Mouse (Mus musculus): Measurements from ENCODE around the gene Nit2.
"Not testable (repeated sequence)": the region's sequence is repeated elsewhere in the genome, so short reads cannot be mapped to it uniquely, and the experiment has no call there.

The Nit2 gene

DNA sequence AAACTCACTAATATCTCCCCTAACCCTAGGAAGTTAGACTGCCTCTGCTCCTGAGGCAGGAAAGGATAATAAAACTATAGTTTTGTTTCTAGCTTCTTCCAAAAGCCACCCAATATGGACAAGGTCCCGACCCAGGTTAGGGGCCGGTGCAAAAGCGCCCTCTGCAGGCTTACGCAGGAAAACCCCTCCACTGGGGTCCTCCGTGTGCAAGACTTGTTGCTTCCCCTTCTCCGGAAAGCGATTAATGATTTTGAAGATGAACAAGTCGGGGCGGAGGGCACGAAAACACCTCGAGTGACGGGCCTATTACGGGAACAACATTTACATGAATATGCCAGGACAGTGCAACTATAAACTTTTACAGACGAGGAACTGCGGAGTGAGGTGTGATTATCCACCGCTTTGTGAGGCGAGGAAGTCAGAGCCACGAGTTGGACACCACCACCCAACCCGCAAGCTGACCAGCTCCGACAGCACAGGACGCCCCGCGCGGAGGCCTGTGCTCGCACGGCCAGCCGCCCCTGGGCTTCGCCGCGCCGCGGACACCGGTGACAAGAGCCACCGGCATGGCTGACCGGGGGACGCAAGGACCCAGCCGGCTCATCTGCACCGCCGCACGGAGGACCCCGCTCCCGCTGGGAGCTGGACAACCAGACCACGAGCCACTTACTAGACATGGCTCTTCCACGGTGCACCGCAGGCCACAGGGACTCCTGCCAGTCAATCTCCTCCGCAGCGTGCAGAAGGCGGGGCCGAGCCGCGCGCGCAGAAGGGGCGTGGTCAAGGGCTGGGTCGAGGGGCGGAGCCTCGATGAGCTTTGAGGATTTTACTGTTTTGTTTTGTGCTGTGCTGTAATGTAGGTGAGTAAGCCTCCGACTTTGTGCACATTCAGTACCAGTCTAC, at the start of gene Nit2:
Gene Nit2, minus strand, starts transcription at position 731 of the 903 bp plus-strand sequence.
- in situ Hi-C loops (cut with MboI; ENCODE audit: low sequenced_read_pairs) = no loop called here

DNA sequence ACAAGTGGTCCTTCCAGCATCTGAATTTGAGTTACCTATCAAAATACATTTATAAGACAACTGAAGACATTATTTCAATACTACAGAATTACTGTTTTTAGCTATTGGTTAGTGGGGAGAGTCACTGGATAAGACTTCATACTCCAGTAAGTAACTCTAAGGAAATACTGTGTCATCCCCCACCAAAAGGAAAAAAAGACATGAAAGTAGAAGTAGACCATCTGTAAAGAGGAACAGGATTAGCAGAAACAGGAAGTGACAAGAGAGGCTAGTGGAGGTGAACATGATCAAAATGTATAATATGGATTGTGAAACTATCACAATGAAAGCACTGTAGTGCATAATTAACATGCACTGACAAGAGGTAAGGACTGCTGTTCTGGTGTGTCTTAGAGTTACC, 48.8 kb upstream of the Nit2 start:
- in situ Hi-C loops (cut with MboI; ENCODE audit: low sequenced_read_pairs) = no loop called here

DNA sequence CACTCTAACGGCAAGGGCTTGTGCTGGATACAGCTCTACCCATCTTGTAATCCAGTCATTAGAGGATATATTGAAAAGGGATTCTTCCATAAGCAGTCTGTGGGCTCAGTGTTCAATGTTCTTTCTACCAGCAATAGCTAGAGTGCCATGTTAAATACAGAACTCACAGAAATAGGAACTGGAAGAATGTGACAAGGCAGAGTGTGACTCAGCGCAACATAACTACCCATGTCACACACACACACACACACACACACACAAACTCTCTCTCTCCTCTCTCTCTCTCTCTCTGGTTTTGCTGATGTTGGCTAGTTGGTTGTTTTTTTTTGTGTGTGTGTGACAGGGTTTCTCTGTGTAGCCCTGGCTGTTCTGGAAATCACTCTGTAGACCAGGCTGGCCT, 43.9 kb upstream of the Nit2 start:
- in situ Hi-C loops (cut with MboI; ENCODE audit: low sequenced_read_pairs) = no loop called here

DNA sequence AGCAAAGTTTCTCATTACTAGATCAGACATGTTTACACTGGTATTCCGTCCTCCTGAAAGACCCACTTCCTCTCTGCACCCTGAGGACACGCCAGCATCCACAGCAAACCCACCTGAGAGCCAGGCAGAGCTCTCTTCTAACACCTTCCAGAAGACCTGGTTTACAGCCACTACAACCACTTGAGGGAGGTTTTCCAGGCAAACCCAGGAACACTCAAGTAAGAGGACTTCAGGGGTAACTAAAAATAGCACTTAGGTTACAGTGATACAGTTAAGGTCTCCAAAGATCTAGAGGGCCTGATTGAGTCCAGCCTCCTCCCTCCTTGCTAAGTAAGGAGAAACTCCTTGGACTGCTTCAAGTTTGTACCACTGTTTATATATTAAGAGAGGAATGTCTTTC, 41.2 kb upstream of the Nit2 start:
- in situ Hi-C loops (cut with MboI; ENCODE audit: low sequenced_read_pairs) = no loop called here

DNA sequence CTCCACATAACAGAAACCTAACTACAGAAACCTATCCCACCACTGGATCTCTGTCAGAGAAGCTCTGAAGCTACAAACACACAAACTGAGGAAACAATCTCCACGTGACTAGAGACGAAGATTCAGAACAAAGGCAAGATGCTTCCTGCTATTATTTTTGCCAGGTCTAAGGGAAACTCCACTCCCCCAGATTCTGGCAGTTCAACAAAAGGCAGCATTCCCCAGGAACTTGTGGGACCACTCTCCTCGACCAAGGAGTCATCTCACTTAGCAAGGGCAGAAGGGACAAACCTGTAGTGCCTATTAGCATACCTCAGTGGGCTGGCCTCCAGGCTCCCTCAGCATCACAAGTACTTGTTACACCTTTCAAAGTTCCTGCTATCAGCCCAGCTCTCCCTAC, 30.1 kb upstream of the Nit2 start:
- in situ Hi-C loops (cut with MboI; ENCODE audit: low sequenced_read_pairs) = no loop called here

DNA sequence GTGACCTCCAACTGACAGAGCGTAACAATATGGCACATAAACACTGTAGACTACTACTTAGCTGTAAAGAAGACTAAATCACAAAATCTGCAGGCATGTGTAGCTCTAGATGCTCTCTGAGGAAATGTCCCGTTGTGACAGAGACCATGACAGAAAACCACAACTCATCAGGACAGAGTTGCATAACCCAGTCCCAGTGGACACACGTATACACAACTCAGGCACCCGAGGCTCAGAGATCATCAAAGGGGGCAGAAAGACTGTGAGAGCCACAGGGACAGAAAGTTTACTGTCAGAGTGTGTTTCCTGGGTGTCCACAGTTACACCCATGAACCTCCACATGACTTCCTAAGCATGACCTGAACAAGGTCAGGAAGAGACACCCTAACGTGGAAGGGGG, 29.4 kb upstream of the Nit2 start:
- in situ Hi-C loops (cut with MboI; ENCODE audit: low sequenced_read_pairs) = no loop called here

DNA sequence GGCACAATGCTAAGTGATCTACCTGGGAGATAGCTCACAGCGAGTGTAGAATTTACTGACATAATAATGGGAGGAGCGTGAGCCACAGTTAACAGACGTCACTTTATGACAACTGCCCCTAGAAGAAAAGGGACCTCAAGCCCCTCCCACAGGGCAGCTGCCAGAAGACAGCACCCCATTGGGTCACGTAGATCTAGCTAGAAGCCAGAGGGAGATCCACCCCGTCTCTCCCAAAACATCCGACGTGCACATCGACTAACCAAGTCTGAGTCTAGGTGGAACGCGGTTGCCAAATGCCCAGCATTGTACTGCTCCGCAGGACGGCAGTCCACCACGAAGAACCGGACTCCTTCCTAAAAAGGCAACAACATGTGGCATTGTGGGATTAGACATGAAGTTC, 24.1 kb upstream of the Nit2 start:
- in situ Hi-C loops (cut with MboI; ENCODE audit: low sequenced_read_pairs) = no loop called here

DNA sequence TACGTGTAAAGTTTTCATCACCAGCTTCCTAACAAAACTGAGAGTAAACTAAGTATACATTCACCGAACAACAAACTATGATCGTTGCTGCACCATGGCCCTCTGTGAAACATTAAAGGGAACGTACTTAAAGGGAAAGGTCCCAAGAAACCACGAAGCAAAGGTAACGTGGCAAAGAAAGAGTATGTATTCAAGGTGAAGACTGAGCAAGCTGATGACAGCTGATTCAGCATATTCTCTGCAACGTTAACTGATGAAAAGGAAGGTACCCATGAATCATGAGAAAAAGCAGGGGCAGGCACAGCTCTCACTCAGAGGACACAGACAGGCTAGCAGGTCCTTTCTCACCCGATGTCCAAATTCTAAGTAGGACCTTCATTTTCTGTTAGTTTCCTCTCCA, 23.2 kb upstream of the Nit2 start:
- in situ Hi-C loops (cut with MboI; ENCODE audit: low sequenced_read_pairs) = no loop called here

DNA sequence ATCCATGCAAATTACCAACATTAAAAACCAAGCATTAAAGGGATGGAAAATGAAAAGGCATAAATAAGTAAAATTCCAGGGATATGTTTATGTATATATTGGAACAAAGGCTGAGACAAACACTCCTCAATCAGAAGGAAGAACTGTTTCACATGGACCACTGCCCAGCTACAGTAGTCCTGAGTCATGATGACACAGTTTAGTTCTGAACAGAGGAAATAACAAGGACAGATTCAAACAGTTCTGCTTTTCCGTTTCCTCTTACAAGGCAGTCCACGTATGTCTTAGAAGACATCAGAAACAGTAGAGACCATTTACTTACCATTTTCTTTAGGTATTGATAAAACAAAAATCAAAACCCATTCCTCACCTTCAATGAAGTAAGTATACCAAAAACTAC, 22.4 kb upstream of the Nit2 start:
- in situ Hi-C loops (cut with MboI; ENCODE audit: low sequenced_read_pairs) = no loop called here

DNA sequence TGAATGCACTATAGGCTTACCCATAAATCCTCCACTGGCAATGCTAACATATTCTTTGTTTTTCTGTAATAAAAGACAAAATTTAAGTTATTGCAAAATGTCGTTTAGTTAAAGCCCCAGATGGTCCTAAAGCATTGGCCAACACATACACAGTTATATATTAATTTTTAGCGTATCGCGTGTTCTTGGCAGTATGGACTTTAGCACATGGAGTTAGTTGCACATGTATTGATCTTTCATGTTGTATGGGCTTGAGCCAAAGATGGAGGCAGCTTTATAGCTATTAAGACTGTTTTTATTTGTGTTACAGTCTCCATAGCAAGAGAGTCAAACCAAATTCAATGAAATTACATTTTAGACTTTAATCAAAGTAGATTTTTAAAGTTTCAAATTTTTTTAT, 19.5 kb upstream of the Nit2 start:
- in situ Hi-C loops (cut with MboI; ENCODE audit: low sequenced_read_pairs) = no loop called here

DNA sequence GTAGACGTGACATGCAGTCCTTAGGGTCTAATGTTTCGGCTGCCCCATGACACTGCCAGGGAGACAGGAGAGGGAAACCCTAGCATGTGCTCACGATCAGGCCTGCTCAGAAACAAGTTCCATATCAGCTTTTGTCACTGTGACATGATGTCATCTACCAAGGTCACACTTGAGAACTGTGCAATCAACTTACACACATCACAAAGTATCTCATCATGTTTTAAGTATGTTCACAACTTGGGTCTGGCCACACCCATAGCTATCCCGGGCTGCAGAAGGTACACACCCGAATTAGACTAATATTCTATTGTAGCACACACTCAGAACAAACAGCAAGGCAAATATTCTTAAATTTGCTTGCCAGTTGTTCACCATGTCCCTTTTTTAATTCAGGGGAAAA, 14.9 kb upstream of the Nit2 start:
- in situ Hi-C loops (cut with MboI; ENCODE audit: low sequenced_read_pairs) = no loop called here

DNA sequence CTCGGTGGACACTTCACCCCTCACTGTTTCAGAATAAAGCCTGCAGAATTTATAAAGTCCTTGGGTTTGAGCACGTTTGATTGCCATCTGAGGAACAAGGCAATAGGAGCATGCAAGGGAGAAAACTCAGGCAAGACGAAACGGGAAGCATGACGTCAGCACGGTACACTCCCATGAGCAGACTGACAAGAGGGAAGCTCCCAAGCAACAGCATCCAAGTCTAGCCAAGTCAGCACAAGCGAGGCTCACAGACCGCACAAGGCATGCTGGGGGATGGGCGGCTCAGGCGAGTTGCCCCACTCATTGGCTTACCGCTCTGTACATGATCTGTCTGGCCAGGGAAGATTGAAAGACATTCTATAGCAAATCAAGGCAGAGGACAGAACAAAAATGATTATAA, 14.0 kb upstream of the Nit2 start:
- in situ Hi-C loops (cut with MboI; ENCODE audit: low sequenced_read_pairs) = no loop called here

DNA sequence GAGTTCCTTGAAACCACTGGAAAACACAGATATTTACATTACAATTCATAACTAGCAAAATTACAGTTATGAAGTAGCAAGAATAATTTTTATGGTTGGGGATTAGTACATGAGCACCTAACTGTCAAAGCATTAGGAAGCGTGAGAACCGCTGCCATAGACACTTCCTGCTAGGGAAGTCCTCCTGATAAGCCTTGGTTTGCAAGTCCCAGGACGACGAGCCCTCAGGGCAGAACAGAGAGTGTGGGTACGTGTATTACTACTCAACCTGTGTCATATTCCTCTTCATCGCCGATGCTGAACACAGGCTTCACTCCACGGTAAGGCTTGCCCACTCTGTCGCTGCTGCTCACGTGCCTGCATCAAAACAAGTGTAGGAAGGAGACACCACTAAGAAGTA, 10.5 kb upstream of the Nit2 start:
- in situ Hi-C loops (cut with MboI; ENCODE audit: low sequenced_read_pairs) = no loop called here

DNA sequence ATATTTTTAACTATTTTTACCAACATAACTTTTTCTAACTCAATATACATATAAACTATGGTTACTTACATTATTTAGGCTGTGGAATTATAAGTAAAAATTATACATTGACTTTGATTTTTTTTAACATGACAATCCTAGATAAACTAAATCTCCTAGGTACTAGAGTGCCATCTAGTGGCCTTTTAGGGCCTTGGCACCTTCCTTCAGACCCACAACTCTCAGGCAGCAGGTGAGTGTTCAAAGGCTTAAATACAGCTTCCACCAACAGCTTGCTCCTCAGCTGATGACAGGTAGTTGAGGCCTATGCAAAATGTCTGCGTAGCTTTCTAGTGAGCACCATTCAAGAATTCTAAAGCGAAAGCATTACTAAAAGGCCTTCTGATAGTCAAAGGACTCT, 10.1 kb upstream of the Nit2 start:
- in situ Hi-C loops (cut with MboI; ENCODE audit: low sequenced_read_pairs) = no loop called here

DNA sequence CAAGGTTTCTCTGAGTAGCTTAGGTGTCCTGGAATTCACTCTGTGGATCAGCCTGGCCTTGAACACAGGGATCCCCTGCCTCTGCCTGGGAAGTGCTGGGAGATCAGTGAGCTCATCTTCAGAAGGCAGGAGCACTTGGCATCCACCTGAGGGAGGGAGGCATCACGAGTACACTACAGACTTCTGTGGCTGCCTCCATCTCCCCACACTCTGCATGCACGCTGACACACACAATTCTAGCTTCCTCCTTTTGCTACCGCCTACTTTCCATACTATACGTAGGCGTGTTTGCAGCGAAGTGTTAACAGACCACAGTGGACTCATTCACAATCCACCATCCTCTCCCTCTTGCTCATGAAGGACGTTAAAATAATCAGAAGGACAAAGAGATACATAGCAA, 9.1 kb upstream of the Nit2 start:
- in situ Hi-C loops (cut with MboI; ENCODE audit: low sequenced_read_pairs) = no loop called here

DNA sequence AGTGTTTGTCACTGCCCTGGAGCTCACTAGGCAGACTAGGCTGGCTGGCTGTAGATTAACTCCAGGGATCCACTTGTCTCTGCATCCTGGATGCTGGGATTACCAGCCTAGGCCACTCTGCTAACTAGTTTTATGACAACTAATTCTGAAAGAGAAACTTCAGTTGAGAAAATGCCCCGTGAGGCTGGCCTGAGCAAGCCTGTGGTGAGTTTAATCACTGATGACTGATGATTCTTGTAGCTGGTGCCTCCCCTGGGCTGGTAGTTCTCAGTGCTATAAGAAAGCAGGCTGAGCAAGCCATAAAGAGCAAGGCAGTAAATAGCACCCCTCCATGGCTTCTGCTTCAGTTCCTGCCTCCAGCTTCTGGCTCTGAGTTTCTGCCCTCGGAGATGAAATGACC, 8.6 kb upstream of the Nit2 start:
- in situ Hi-C loops (cut with MboI; ENCODE audit: low sequenced_read_pairs) = no loop called here

DNA sequence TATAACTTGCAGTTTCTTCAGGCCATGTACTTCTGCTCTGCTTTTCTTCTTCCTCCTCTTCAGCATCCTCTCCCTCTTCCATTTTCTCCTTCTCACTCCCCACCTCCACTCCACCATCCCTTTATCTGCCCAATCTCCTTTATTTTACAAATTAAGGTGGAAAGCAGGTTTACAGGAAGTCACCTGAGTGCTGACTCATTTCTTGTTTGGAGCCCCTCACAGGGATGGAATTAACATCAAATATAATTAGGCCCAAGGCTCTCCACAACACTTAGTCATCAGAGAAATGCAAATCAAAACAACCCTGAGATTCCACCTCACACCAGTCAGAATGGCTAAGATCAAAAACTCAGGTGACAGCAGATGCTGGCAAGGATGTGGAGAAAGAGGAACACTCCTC, 7.3 kb upstream of the Nit2 start:
- in situ Hi-C loops (cut with MboI; ENCODE audit: low sequenced_read_pairs) = not testable (repeated sequence)

DNA sequence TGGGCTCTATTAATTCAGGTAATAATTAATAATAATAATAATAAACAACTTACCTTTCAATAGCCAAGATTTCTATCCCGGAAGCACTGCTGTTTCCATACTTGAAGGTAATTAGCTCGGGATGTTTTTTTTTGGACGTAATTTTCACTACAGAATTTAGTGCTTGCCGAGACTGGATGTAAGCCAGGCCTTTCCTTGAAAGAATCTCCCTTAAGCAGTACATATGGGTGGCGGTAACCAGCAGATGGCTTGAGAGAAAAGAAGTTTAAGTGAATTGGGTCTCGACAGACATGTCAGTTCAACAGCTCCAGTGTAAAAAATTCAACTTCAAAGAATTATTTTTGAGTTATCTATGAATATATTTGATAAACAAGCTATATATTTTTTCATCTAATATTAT, 4.4 kb upstream of the Nit2 start:
- in situ Hi-C loops (cut with MboI; ENCODE audit: low sequenced_read_pairs) = no loop called here

DNA sequence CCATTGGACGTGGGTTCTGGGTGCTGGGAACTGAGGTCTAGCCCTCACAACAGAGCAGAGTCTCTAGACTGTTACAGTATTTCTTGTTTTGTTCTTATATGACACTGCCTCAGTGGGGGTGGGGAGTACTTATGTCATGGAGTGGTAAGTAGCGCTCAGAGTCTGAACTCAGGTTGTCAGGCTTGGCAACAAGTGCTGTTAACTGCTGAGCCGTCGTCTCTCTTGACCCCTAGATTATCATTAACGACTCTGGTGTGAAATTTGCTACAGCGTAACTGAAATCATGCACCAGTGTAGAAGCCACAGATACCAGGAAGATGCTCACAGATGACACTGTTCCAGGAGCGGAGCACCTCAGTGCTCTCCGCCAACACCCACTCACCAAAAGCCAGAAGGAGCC, 4.0 kb upstream of the Nit2 start:
- in situ Hi-C loops (cut with MboI; ENCODE audit: low sequenced_read_pairs) = no loop called here

DNA sequence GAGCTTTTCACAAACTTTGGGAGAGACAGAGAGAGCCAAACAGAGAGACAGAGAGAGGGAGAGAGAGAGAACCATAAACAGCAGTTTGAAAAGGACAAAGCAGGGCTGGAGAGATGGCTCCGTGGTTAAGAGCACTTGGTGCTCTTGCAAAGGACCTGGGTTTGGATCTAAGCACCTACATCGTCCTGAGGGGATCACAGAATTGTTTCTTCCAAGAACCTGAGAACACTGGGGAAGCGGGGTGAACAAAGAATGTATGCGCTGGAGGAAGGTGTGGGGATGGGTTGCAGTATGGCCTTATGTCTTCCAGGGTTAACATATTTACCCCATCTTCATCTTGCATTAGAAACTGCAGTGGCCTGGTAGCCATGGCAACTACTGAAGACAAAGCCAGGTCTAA, 1.1 kb upstream of the Nit2 start:
- in situ Hi-C loops (cut with MboI; ENCODE audit: low sequenced_read_pairs) = no loop called here

DNA sequence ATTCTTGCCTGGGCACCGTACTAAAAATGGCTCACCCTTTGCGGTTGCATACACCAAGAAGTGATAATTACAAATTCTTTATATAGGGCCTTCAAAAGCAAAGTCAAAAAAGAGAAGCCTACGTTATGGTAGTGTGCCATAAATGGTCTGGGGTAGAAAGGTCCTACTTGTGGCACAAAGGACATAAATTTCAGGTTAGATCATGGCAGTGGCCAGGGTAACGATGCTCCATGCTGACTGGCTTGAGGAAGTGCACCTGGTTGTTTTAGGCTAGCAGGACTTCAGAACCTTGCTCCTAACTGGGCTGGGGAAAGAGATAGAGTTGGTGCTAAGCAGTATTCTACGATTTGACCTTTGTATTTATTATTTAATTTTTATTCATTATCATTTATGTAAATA, 372 bp upstream of the Nit2 start:
- in situ Hi-C loops (cut with MboI; ENCODE audit: low sequenced_read_pairs) = no loop called here

DNA sequence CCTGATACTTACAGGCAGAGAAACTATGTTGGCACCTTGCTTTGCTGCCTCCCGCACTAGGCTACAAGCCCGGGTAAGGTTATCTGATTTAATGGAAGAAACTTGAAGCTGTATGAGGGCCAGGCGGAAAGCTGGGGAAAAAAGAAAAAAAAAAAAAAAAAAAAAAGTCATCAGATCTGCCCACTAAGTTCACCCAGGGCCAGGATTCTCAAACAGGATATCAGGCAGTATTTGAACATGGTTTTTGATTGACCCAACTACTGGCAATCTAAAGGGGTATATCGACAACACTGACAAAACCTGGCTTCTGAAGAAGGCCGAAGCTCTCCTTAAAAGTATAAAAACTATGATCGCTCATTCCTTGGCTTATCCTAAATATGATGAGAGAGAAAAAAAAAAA, 1.1 kb downstream of the Nit2 start:
- in situ Hi-C loops (cut with MboI; ENCODE audit: low sequenced_read_pairs) = no loop called here

DNA sequence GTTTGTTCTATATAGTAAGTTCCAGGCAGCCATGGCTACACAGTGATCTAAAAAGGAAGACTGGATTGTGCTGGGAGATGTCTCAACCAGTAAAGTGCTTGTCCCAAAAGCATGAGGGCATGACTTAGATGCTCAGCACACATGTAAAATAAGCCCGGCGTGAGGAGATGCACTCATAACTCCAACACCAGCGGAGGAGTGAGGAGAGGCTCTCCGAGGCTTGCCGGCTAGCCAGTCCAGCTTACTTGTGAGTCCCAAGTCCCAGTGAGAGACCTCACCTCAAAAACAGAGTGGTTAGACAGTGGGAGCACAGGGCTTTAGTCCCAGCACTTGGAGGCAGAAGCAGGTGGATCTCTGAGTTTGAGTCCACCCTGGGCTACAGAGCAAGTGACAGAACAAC, 2.0 kb downstream of the Nit2 start:
- in situ Hi-C loops (cut with MboI; ENCODE audit: low sequenced_read_pairs) = no loop called here
